Mouse (Mus musculus): ENCODE measurements at regions not wholly inside any gene's neighbourhood (a gene's known extent, or its start where the extent isn't known, plus 50 kb on each side); places are given as distances from the start of the nearest gene placed in this dataset.

GRCm38 (mm10) chr5:16424745-16425144 is 128.6 kb upstream of the Hgf start:
- WGBS = 87% methylated on average over 4 of the region's 4 CpGs
- no peak for ATAC-seq (ENCODE audit: insufficient read depth, low FRiP score)

GRCm38 (mm10) chr5:16425302-16425701 is 128.0 kb upstream of the Hgf start:
- H3K4me2 ChIP-seq (ENCODE audit: low read depth, low read length) = no peak overlapping the region
- H3K9me3 ChIP-seq (replicated peaks; ENCODE audit: control insufficient read depth, low read length) = no peaks in the 10 kb centered on the region
- H3K27ac ChIP-seq (ENCODE audit: low read length) = no peak overlapping the region
- no peaks in the 10 kb centered on the region for H3K27me3 ChIP-seq (ENCODE audit: control insufficient read depth, insufficient read depth, low read length)
- H3K4me3 ChIP-seq (replicated peaks; ENCODE audit: low read length) = no peak overlapping the region
- no peaks in the 10 kb centered on the region for H3K4me1 ChIP-seq (ENCODE audit: control insufficient read depth, insufficient read depth, low read length)
- ATAC-seq (ENCODE audit: insufficient read depth, low FRiP score) = no peak
- 57% methylated on average over 8 of the region's 8 CpGs for WGBS
- H3K36me3 ChIP-seq (ENCODE audit: control insufficient read depth, insufficient read depth, low read length) = no peaks in the 10 kb centered on the region
- no peak overlapping the region for H3K9ac ChIP-seq (ENCODE audit: low read length)

More at GRCm38 (mm10) chr5:16424745-16425144, 128.6 kb upstream of the Hgf start:
- H3K4me2 ChIP-seq (ENCODE audit: low read depth, low read length) = no peak overlapping the region
- no peak overlapping the region for H3K27ac ChIP-seq (ENCODE audit: low read length)
- H3K4me1 ChIP-seq (ENCODE audit: control insufficient read depth, insufficient read depth, low read length) = no peaks in the 10 kb centered on the region
- H3K36me3 ChIP-seq (ENCODE audit: control insufficient read depth, insufficient read depth, low read length) = no peaks in the 10 kb centered on the region
- no peak overlapping the region for H3K4me3 ChIP-seq (replicated peaks; ENCODE audit: low read length)
- H3K9ac ChIP-seq (ENCODE audit: low read length) = no peak overlapping the region
- no peaks in the 10 kb centered on the region for H3K27me3 ChIP-seq (ENCODE audit: control insufficient read depth, insufficient read depth, low read length)
- no peaks in the 10 kb centered on the region for H3K9me3 ChIP-seq (replicated peaks; ENCODE audit: control insufficient read depth, low read length)

GRCm38 (mm10) chr5:16426306-16426705 is 127.0 kb upstream of the Hgf start:
- Histone ChIP-seq H3K4me3 (replicated peaks; ENCODE audit: low read length) (no peak overlapping the region), H3K36me3 (ENCODE audit: control insufficient read depth, insufficient read depth, low read length) (no peaks in the 10 kb centered on the region), H3K27ac (ENCODE audit: low read length) (no peak overlapping the region), H3K4me2 (ENCODE audit: low read depth, low read length) (no peak overlapping the region), H3K9me3 (replicated peaks; ENCODE audit: control insufficient read depth, low read length) (no peaks in the 10 kb centered on the region), H3K27me3 (ENCODE audit: control insufficient read depth, insufficient read depth, low read length) (no peaks in the 10 kb centered on the region), H3K9ac (ENCODE audit: low read length) (no peak overlapping the region), H3K4me1 (ENCODE audit: control insufficient read depth, insufficient read depth, low read length) (no peaks in the 10 kb centered on the region)
- ATAC-seq (ENCODE audit: insufficient read depth, low FRiP score) = no peak
- WGBS = 73% methylated on average over 2 of the region's 2 CpGs

- H3K4me2 ChIP-seq (ENCODE audit: low read depth, low read length) = no peak overlapping the region
- no peaks in the 10 kb centered on the region for H3K9me3 ChIP-seq (replicated peaks; ENCODE audit: control insufficient read depth, low read length)
- H3K4me1 ChIP-seq (ENCODE audit: control insufficient read depth, insufficient read depth, low read length) = no peaks in the 10 kb centered on the region
- no peak overlapping the region for H3K9ac ChIP-seq (ENCODE audit: low read length)
- no peak overlapping the region for H3K27ac ChIP-seq (ENCODE audit: low read length)
- H3K36me3 ChIP-seq (ENCODE audit: control insufficient read depth, insufficient read depth, low read length) = no peaks in the 10 kb centered on the region
- H3K27me3 ChIP-seq (ENCODE audit: control insufficient read depth, insufficient read depth, low read length) = no peaks in the 10 kb centered on the region
- H3K4me3 ChIP-seq (replicated peaks; ENCODE audit: low read length) = no peak overlapping the region
- ATAC-seq (ENCODE audit: insufficient read depth, low FRiP score) = no peak
- WGBS = 87% methylated on average over 3 of the region's 3 CpGs
Measured at GRCm38 (mm10) chr5:16434586-16434985, 118.7 kb upstream of the Hgf start.

GRCm38 (mm10) chr5:16445056-16445455 is 108.2 kb upstream of the Hgf start:
- no peaks in the 10 kb centered on the region for H3K4me1 ChIP-seq (ENCODE audit: control insufficient read depth, insufficient read depth, low read length)
- WGBS = 87% methylated on average over 1 of the region's 1 CpGs
- H3K4me2 ChIP-seq (ENCODE audit: low read depth, low read length) = no peak overlapping the region
- no peak overlapping the region for H3K27ac ChIP-seq (ENCODE audit: low read length)
- H3K9me3 ChIP-seq (replicated peaks; ENCODE audit: control insufficient read depth, low read length) = no peaks in the 10 kb centered on the region; the same call in 1 of the 2 replicates
- H3K36me3 ChIP-seq (ENCODE audit: control insufficient read depth, insufficient read depth, low read length) = no peaks in the 10 kb centered on the region
- H3K27me3 ChIP-seq (ENCODE audit: control insufficient read depth, insufficient read depth, low read length) = no peaks in the 10 kb centered on the region
- no peak overlapping the region for H3K4me3 ChIP-seq (replicated peaks; ENCODE audit: low read length)
- H3K9ac ChIP-seq (ENCODE audit: low read length) = no peak overlapping the region
- no peak for ATAC-seq (ENCODE audit: insufficient read depth, low FRiP score)

- H3K4me1 ChIP-seq (ENCODE audit: control insufficient read depth, insufficient read depth, low read length) = no peaks in the 10 kb centered on the region
- no peak for ATAC-seq (ENCODE audit: insufficient read depth, low FRiP score)
- H3K4me2 ChIP-seq (ENCODE audit: low read depth, low read length) = no peak overlapping the region
- no peak overlapping the region for H3K4me3 ChIP-seq (replicated peaks; ENCODE audit: low read length)
- 58% methylated on average over 1 of the region's 1 CpGs for WGBS
- H3K27ac ChIP-seq (ENCODE audit: low read length) = no peak overlapping the region
- H3K9ac ChIP-seq (ENCODE audit: low read length) = no peak overlapping the region
- no peaks in the 10 kb centered on the region; the same call in 1 of the 2 replicates for H3K9me3 ChIP-seq (replicated peaks; ENCODE audit: control insufficient read depth, low read length)
- H3K27me3 ChIP-seq (ENCODE audit: control insufficient read depth, insufficient read depth, low read length) = no peaks in the 10 kb centered on the region
- H3K36me3 ChIP-seq (ENCODE audit: control insufficient read depth, insufficient read depth, low read length) = no peaks in the 10 kb centered on the region
Measured at GRCm38 (mm10) chr5:16446977-16447376, 106.3 kb upstream of the Hgf start.

- Histone ChIP-seq H3K9me3 (replicated peaks; ENCODE audit: control insufficient read depth, low read length) (no peaks in the 10 kb centered on the region), H3K27ac (ENCODE audit: low read length) (no peak overlapping the region), H3K4me2 (ENCODE audit: low read depth, low read length) (no peak overlapping the region), H3K36me3 (ENCODE audit: control insufficient read depth, insufficient read depth, low read length) (no peaks in the 10 kb centered on the region), H3K4me3 (replicated peaks; ENCODE audit: low read length) (no peak overlapping the region), H3K9ac (ENCODE audit: low read length) (no peak overlapping the region), H3K4me1 (ENCODE audit: control insufficient read depth, insufficient read depth, low read length) (no peaks in the 10 kb centered on the region), H3K27me3 (ENCODE audit: control insufficient read depth, insufficient read depth, low read length) (no peaks in the 10 kb centered on the region)
- 78% methylated on average over 2 of the region's 2 CpGs for WGBS
- ATAC-seq (ENCODE audit: insufficient read depth, low FRiP score) = no peak
Measured at GRCm38 (mm10) chr5:16461795-16462194, 91.5 kb upstream of the Hgf start.

- H3K36me3 ChIP-seq (ENCODE audit: control insufficient read depth, insufficient read depth, low read length) = no peaks in the 10 kb centered on the region
- H3K4me3 ChIP-seq (replicated peaks; ENCODE audit: low read length) = no peak overlapping the region
- H3K4me2 ChIP-seq (ENCODE audit: low read depth, low read length) = no peak overlapping the region
- H3K4me1 ChIP-seq (ENCODE audit: control insufficient read depth, insufficient read depth, low read length) = no peaks in the 10 kb centered on the region
- no peak overlapping the region for H3K27ac ChIP-seq (ENCODE audit: low read length)
- no peak overlapping the region for H3K9ac ChIP-seq (ENCODE audit: low read length)
- 72% methylated on average over 5 of the region's 5 CpGs for WGBS
- H3K9me3 ChIP-seq (replicated peaks; ENCODE audit: control insufficient read depth, low read length) = no peaks in the 10 kb centered on the region
- no peak for ATAC-seq (ENCODE audit: insufficient read depth, low FRiP score)
- H3K27me3 ChIP-seq (ENCODE audit: control insufficient read depth, insufficient read depth, low read length) = no peaks in the 10 kb centered on the region
Measured at GRCm38 (mm10) chr5:16466266-16466665, 87.0 kb upstream of the Hgf start.

- no peak overlapping the region for H3K27ac ChIP-seq (ENCODE audit: low read length)
- no peaks in the 10 kb centered on the region for H3K4me1 ChIP-seq (ENCODE audit: control insufficient read depth, insufficient read depth, low read length)
- H3K4me2 ChIP-seq (ENCODE audit: low read depth, low read length) = no peak overlapping the region
- ATAC-seq (ENCODE audit: insufficient read depth, low FRiP score) = no peak
- no peaks in the 10 kb centered on the region for H3K36me3 ChIP-seq (ENCODE audit: control insufficient read depth, insufficient read depth, low read length)
- WGBS = 68% methylated on average over 2 of the region's 2 CpGs
- H3K9ac ChIP-seq (ENCODE audit: low read length) = no peak overlapping the region
- H3K9me3 ChIP-seq (replicated peaks; ENCODE audit: control insufficient read depth, low read length) = no peaks in the 10 kb centered on the region
- no peak overlapping the region for H3K4me3 ChIP-seq (replicated peaks; ENCODE audit: low read length)
- H3K27me3 ChIP-seq (ENCODE audit: control insufficient read depth, insufficient read depth, low read length) = no peaks in the 10 kb centered on the region
Measured at GRCm38 (mm10) chr5:16468560-16468959, 84.7 kb upstream of the Hgf start.

GRCm38 (mm10) chr5:16469221-16469620 is 84.1 kb upstream of the Hgf start:
- no peak for ATAC-seq (ENCODE audit: insufficient read depth, low FRiP score)
- Histone ChIP-seq H3K36me3 (ENCODE audit: control insufficient read depth, insufficient read depth, low read length) (no peaks in the 10 kb centered on the region), H3K4me3 (replicated peaks; ENCODE audit: low read length) (no peak overlapping the region), H3K27ac (ENCODE audit: low read length) (no peak overlapping the region), H3K4me2 (ENCODE audit: low read depth, low read length) (no peak overlapping the region), H3K27me3 (ENCODE audit: control insufficient read depth, insufficient read depth, low read length) (no peaks in the 10 kb centered on the region), H3K9ac (ENCODE audit: low read length) (no peak overlapping the region), H3K9me3 (replicated peaks; ENCODE audit: control insufficient read depth, low read length) (no peaks in the 10 kb centered on the region), H3K4me1 (ENCODE audit: control insufficient read depth, insufficient read depth, low read length) (no peaks in the 10 kb centered on the region)
- WGBS = 70% methylated on average over 2 of the region's 2 CpGs

Data from stomach, embryonic 16.5 days (tissue).